Mouse (Mus musculus): ENCODE results near the gene Hdac9. TPM values are rescaled to one million over a fixed set of nuclear protein-coding genes. Genes with fewer than 3 reads are reported as not detected.

Gene Hdac9
- total RNA-seq, 2 experiments from 2014 or later, result 3.6 to 4.0 TPM

GRCm38 (mm10) chr12:34402065-34402464, 514.8 kb downstream of the Hdac9 start:
- no peak for DNase-seq (ENCODE audit: low spot score in 2 of 2)

- DNase-seq (ENCODE audit: low spot score in 2 of 2), result no peak
These were observed 518.3 kb downstream of the Hdac9 start for GRCm38 (mm10) chr12:34398611-34399010.

- DNase-seq (ENCODE audit: low spot score in 2 of 2), result no peak
These were observed 522.6 kb downstream of the Hdac9 start for GRCm38 (mm10) chr12:34394342-34394741.

DNA sequence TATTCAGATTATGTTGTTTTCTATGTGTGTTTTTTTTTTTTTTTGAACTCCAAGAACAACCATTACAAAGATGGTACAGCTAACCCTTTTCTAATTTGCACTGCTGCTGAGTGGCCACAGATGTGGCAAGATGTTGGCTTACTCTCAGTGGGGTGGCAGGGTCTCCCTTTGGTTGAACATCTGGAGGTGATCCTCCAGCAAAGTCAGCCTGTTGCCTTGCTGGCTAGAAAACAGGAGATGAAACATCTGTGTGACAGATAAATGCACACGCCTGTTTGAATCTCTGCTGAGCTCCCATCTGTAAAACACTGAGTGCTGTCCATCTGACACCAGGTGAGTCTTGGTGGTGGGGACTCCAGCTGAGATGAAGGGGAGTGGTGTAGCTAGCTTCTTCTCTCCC, 537.2 kb downstream of the Hdac9 start:
- DNase-seq (ENCODE audit: low spot score in 2 of 2), result no peak

- no peak for DNase-seq (ENCODE audit: low spot score in 2 of 2)
These were observed 538.3 kb downstream of the Hdac9 start for GRCm38 (mm10) chr12:34378637-34379036.

DNA sequence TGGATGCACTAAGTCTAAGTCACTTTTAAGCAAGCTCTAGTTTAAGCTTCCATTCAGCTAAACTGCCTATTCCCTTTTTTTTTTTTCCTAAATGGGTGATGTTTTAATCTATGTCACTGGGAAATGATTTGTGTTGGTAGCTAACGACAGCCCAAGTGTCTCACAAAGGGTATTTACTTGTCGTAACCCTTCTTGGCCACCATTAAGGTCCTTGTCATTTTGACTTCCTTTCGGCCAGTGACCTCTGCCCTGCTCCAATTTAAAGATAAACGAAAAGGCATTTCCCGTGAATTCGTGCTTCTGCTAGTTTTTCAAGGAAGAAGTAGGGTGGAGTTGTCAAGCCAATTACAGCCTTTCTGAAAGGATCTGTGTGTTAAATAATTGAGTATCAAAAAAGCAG, 565.0 kb downstream of the Hdac9 start:
- DNase-seq (ENCODE audit: low spot score in 2 of 2), result no peak

DNA sequence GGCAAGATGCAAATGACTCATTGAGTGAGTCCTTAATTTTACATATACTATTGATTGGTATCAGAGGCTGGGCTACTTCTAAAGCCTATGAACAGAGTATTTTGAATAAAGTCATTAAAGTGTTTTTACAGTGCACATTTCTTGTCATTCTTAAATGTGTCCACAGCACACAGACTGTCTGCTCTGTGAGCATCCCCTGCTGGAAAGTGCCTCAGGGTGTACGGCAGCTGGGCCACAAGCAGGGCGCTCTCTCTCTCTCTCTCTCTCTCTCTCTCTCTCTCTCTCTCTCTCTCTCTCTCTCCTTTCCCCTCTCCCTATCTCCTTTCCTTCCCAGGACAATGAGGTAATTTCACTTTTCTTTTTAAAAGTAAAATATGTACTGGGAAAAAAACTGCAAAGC, 569.4 kb downstream of the Hdac9 start:
- DNase-seq (ENCODE audit: low spot score in 2 of 2), result no peak

DNA sequence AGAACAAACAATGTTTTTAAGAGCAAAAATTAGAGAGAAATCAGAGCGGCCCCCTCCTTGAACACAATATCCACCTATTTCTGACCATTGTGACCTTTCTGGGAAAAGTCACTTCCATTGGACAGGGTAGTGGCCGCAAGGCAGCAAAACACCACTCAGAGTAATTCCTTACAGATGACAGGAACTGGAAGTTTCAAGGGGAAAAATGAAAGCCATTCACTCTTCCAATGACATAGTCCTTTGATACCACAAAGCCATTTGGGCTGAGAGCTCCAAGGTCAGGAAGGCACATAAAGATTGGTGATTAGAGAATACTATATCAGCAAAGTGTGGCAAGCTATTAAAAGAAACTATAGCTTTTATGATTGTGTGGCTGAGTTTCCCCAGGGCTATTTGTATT, 574.1 kb downstream of the Hdac9 start:
- DNase-seq (ENCODE audit: low spot score in 2 of 2), result no peak

GRCm38 (mm10) chr12:34338886-34339285, 578.0 kb downstream of the Hdac9 start:
- no peak for DNase-seq (ENCODE audit: low spot score in 2 of 2)

DNA sequence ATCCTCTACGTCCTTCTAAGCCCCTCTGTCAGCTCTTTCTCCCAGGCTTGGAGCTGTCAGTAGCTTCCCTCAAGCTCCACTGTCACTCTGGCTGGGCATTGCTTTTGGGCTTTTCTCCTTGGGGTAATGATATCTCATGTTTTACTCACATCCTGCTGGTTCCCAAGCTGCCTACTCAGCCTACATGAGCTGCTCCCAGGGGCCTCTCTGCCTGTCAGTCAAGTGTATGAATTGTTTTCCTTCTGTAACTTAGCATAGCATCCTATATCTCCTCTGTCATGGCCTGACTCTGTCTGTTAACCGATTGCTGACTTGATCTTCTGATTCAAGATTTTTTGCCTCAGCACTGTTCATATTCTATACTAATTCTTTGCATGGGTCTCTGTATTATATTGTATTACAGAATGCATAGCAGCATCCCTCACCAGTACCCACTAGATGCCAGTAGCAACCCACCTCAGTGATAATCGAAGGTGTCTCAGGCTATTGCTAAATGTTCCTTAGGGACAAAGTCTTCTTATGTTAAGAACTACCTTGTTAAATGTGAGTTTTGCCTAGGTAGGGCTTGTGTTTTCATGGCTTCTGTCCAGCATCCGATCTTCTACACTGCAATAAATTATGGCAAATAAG, 582.3 kb downstream of the Hdac9 start:
- no peak for DNase-seq (ENCODE audit: low spot score in 2 of 2)

DNA sequence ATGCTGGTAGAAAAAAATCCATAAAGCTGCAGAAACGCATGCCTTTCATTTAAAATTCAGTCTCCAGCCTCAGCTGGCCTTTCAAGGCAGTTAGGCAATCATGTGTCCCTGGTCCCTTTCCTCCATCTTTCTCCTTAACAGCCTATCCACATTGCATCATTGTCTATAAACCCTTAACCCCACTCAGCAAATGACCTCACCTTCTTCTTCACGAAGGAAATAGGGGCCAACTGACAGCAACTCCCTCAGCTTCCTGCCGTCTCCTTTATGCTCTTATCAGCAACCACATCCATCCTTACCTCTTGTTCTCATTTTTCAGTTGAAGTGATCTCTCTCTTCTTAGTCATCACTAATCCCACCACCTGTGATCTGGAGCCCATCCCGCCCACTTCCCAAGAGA, 584.0 kb downstream of the Hdac9 start:
- DNase-seq (ENCODE audit: low spot score in 2 of 2), result no peak

GRCm38 (mm10) chr12:34327111-34327510, 589.8 kb downstream of the Hdac9 start:
- no peak for DNase-seq (ENCODE audit: low spot score in 2 of 2)

GRCm38 (mm10) chr12:34312113-34312719, 604.7 kb downstream of the Hdac9 start:
- no peak for DNase-seq (ENCODE audit: low spot score in 2 of 2)

DNA sequence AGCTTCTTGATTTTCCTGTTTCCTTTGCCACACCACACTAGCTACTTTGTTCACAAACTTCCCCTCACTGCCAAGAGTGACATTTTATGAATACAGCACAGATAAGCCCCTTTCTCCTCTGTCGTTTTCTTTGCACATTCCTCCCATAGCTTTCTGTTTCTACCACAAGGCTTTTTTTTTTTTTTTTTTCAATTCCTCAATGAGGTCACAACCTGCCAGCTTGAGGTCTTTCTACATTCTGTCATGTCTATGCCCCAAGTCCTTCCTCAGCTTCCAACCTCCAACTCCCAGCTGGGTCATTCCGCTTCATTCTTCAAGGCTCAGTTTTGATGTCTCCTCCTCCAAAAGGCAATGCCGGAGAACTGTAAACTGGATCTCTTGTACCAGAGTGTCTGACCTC, 611.4 kb downstream of the Hdac9 start:
- DNase-seq (ENCODE audit: low spot score in 2 of 2), result no peak

GRCm38 (mm10) chr12:34292346-34292745, 624.5 kb downstream of the Hdac9 start:
- DNase-seq (ENCODE audit: low spot score in 2 of 2), result no peak

DNA sequence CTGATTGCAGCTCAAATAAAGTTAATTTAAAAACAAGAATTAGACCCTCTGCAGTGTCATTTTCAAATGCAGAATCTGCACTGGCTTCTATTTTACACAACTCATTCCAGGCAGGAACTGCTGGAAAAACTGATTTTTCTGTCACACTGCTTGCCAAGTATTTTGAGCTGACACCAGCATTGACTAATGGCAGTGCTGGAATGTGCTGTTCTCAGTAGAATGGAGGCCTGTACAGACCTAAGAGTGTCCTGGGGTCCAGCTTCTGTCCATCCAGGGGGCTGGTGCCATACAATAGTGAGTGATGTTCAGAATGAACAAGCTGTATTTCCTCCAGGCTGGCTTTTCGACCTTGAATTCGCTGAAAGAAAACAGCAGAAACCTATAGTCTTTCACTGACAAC, 629.7 kb downstream of the Hdac9 start:
- DNase-seq (ENCODE audit: low spot score in 2 of 2), result no peak

GRCm38 (mm10) chr12:34284888-34285287, 632.0 kb downstream of the Hdac9 start:
- DNase-seq (ENCODE audit: low spot score in 2 of 2), result no peak

GRCm38 (mm10) chr12:34284396-34284795, 632.5 kb downstream of the Hdac9 start:
- no peak for DNase-seq (ENCODE audit: low spot score in 2 of 2)

GRCm38 (mm10) chr12:34278822-34279221, 638.1 kb downstream of the Hdac9 start:
- no peak for DNase-seq (ENCODE audit: low spot score in 2 of 2)

DNA sequence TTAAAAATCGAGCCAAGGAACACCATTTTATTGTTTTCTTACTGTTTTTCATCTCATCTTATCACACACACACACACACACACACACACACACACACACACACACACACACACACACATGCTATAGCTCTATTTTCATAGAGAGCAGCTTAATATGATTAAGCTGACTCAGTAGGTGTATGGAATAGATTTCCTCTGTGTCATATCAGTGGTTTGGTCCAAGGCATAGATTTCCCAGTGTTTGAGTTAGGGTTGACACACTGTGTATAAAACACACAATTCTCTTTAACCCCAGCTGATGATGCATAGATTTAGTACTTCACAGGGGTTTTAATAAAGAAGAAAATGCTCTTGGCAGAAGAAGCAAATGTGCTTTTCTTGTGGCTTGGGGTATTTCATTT, 643.1 kb downstream of the Hdac9 start:
- DNase-seq (ENCODE audit: low spot score in 2 of 2), result no peak

DNA sequence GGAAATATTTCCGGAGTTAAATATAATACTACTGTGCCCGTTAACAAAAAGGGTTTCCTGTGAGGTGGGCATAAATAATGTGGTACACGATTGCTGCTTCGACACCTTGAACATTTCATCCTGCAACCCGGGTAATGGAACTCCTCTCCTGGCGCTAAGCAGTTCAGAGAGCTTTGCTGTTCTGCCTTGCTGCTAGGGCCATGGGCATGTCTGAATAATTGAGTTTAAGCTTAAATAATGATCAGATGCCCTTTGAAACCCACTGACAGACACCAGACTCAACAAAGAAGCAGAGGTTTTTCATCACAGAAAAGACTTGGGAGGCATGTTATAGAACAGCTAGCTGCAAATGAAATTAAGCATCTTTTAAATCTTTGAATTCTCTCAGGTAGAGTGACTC, 646.8 kb downstream of the Hdac9 start:
- DNase-seq (ENCODE audit: low spot score in 2 of 2), result no peak

GRCm38 (mm10) chr12:34269472-34270040, 647.3 kb downstream of the Hdac9 start:
- no peak for DNase-seq (ENCODE audit: low spot score in 2 of 2)

DNA sequence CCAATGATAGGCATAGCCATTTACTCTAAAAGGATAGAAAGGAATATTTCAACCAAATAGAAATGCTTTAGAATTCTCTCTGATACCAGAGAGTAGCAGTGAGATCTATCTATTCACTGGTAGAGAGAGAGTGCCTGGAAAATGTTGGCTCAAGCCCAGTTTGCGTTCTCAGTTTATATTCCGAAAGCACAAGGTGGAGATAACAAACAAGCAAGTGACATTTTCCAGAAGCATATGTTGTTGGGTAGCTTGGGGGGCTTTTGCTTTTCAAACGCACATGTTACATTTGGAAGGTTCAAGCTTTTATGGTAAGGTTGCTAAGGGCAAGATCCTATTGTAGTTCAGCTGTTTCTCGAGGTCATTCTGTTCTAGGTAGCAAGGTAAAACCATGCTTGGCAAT, 657.2 kb downstream of the Hdac9 start:
- no peak for DNase-seq (ENCODE audit: low spot score in 2 of 2)
